Mouse (Mus musculus) left cerebral cortex, postnatal 4 days (tissue): ENCODE data around the gene Poll. TPM values are rescaled to one million over a fixed set of nuclear protein-coding genes. Genes with fewer than 3 reads are reported as not detected.
"Not testable (repeated sequence)": the region's sequence is repeated elsewhere in the genome, so short reads cannot be mapped to it uniquely, and the experiment has no call there.

Experiments
- DNase-seq: peaks from one replicate; pipeline ENCODE4 v3.0.0-alpha.2; 2022
- intact Hi-C: fragments of 180-260 bp; cut with DNase I; formaldehyde crosslinking; loops from one replicate; pipeline ENCODE4 v1.15.1; 2025
- total RNA-seq, 2 experiments: library from RNA; stranded (reverse); gene quantifications; 2 replicates each; pipeline ENCODE4 v1.2.3; 2021

Poll gene
- total RNA-seq, 2 experiments from 2014 or later, result 5.5 to 6.6 TPM

- intact Hi-C loops, result loop anchor here (5.0 kb wide), 1 partner anchor 168 kb away; the partner anchor contains the start of gene Npm3
- peak; percentile 36 for DNase-seq
Observed at GRCm38 (mm10) chr19:45578976-45579375, 18.6 kb upstream of the Poll start.

GRCm38 (mm10) chr19:45577141-45577750 lies 16.9 kb upstream of the Poll start:
- intact Hi-C loops, result loop anchor here (5.0 kb wide), 1 partner anchor 170 kb away; the partner anchor contains the start of gene Npm3
- no peak for DNase-seq

DNA sequence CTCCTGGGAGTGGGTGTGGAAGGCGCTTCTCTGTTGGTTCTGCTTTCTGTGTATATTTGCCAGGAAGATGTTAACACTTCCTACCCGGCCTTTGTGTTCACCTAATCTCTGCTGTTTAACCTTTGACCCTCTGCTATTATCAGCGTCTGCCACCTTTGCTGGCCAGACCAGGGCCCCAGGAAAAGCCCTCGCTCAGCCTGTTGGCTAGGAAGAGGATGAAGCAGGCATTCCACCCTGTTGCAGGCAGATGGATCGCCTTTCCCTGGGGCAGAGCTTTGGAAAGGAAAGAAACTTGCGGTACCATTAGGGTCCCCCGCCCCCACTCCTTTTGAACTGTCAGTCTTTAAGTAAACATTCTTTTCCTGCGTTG lies 15.3 kb upstream of the Poll start:
- no peak for DNase-seq
- intact Hi-C loops, result loop anchor here (5.0 kb wide), 1 partner anchor 172 kb away; the partner anchor contains the start of gene Npm3

- DNase-seq, result no peak
Observed at GRCm38 (mm10) chr19:45574941-45575631, 14.8 kb upstream of the Poll start.

GRCm38 (mm10) chr19:45574339-45574898 lies 14.1 kb upstream of the Poll start:
- DNase-seq, result no peak
- intact Hi-C loops, result no loop called here

More at GRCm38 (mm10) chr19:45574941-45575631, 14.8 kb upstream of the Poll start:
- intact Hi-C loops, result loop anchor here (5.0 kb wide), 1 partner anchor 172 kb away; the partner anchor contains the start of gene Npm3

GRCm38 (mm10) chr19:45573861-45574267 lies 13.5 kb upstream of the Poll start:
- DNase-seq, result peak; percentile 82
- intact Hi-C loops, result no loop called here

DNA sequence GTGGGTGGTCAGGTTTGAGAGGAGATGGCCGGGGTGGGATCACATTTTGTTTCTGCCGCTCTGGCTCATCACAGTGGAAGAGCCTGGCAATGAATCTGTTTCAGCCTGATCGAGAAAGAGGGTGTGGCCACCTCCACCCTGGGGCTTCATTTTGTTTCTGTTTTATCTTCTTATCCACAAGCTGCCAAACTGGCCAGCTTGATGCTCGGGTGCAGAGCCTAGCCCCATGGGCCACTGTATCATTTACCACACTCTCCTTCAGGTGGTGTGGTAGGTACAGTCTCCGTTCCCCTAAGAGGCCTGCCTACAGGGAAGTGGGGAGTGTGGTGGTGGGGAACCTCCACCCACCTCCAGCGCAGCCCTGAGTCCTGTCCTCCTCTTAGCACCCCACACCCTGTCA lies 12.7 kb upstream of the Poll start:
- intact Hi-C loops, result no loop called here
- no peak for DNase-seq

DNA sequence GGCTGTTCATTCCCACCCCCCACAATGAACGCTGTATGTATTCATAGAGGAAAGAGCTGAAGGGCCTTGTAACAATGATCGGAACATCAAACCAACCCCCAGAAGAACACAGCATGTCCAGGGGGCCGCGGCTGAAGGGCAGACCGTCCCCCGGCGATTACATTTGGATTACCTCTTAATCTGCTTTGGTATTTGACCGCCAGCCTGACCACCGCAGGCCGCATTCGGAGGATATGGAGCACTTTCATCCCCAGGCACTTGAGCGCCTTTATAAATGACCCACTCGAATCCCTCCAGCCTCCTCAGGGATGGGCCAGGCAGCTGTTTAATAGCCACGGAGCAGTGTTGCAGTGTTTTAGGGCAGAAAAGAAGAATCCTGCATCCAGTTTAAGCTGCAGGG lies 7.0 kb upstream of the Poll start:
- DNase-seq, result no peak
- intact Hi-C loops, result no loop called here

DNA sequence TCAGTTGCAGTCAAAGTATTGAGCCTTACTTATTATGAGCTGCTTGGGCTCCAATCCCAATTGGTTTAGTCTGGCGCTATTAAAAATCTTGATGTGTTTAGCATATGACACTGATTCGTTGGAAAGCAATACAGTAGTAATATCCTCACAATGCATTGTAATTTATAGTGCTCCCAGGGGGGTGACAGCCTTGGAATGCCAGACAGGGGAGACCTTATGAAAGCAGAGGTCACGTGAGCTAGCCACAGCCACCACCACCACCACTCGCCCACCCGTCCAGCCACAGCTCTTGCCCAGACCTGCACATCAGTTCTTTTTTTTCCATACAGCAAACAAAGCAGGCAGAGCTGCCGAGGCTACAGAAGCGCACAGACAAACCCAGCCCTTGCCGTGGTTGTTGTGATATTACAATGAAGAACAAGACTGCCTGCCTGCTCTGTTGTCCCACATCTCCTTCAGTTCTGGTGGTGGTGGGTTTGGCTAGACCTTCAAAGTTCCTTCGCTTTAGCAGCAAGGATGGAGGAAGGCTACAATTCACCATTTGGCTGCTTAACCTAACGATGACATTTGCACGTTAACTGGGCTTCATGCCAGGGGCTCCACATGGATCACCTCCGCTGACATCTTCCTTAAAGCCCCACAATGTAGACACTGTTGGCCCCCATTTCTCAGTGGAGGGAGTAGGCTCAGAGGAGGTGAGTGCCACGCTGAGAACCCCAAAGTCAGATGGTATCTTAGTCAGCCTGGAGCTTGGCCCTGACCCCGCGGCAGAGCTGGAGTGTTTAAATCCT lies 5.8 kb upstream of the Poll start:
- intact Hi-C loops, result no loop called here
- peak; percentile 47 for DNase-seq

DNA sequence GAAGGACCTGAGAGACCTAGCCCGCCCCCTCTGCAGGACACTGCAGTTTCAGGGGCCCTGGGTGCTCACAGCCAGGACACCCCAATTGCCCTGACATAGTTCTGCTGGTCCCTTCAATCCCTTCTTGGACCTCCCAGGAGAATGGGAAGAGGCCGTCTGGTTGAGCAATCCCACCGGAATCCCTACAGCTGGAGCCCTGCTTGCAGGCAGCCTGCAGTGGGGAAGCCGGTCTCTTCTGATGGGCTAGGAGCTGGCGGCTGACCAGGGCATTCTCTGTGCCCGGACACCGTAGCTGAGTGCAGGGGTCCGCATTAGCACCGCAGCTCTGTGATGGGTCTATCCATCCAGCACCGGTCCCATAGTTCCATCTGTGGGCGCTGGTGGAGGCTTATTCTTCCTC lies 6.2 kb downstream of the Poll start:
- intact Hi-C loops, result no loop called here

DNA sequence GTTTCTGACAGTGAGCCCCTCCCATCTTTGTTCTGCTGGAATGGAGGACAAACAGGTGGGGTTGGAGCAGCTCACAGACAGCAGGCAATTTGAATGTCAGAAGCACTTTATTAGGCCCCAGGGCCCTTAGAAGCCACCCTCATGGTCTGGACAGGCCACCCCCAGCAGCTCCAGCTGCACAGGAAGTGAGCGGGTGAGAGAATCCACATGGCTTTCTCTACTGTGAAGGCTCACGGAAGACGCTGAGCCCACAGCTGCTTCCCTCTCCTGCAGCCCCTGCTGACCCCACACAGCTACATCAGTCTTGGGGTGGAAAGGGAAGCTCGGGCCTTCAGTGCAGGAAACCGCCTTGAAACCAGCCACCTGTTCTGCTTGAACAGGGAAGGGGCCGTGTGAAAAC lies 8.1 kb downstream of the Poll start:
- DNase-seq, result no peak
- intact Hi-C loops, result no loop called here

More for the DNA sequence above, 6.2 kb downstream of the Poll start:
- no peak for DNase-seq

DNA sequence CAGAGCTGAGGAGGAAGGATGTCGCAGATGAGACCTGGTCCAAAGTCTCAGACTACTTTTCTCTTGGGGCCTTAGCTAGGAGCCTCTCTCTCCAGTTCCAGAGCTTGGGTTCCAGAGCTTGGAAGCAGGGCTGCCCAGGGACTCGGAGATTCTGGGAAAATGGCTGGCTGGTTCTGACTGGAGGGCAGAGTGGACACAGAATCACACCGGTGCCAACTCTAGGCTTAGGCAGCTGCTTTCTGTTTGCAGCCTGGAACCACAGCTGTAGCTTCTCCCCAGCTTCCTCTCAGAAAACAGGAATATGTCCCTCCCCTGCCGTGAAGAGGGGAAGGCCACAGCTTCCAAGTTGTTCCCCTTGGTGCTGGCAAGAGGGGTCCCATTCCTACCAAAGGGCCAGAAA lies 10.4 kb downstream of the Poll start:
- DNase-seq, result no peak
- intact Hi-C loops, result loop anchor here (10.0 kb wide), 1 partner anchor 85 kb away; no protein-coding TSS in a partner anchor

DNA sequence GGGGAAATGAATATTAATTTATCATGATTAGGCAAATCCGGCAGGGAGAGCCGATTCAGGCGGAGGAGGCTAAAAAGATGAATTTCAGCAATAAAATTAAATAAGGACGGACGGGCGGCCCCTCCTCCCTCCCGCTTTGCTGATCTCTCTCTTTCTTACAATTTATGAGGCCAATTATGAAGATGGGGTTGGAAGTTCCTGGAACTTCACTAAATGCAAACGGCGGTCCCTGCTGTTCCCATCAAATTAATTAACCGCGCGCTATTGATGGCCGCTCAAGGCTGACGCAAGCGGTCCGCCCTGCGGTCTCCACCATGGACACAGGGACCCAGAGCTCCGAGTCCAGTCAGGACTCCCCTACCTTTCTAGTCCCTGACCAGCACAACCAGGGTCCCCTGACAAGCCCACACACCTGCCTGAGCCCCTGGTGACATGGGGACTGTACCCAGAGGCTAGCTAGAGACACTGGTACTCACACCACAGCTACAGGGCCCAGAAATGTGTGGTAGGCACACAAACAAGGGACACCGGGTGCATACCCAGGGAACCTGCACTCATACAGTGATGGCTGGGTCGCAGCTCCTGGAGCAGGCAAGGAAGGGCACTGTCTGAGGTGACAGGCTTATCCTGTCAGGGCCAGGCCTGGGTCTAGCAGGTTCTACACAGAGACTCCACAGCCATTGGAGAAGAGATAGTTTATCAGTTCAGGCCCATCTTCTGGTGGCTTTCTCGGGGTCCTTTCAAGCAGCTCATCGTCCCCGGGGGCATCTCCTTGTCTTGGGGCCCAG lies 11.0 kb downstream of the Poll start:
- DNase-seq, result no peak
- intact Hi-C loops, result loop anchor here (10.0 kb wide), 1 partner anchor 85 kb away; no protein-coding TSS in a partner anchor

DNA sequence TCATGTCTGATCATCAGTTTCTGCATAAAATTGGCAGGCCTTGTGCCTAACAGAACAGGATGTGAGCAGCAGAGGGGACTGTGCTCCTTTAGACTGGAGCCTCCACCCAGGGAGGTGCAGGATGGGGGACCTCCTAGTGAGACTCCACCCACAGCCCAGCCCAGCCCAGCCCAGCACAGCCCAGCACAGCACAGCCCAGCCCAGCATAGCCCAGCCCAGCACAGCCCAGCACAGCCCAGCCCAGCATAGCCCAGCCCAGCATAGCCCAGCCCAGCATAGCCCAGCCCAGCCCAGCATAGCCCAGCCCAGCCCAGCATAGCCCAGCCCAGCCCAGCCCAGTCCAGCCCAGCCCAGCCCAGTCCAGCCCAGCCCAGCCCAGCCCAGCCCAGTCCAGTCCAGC lies 12.1 kb downstream of the Poll start:
- intact Hi-C loops, result loop anchor here (10.0 kb wide), 1 partner anchor 83 kb away; no protein-coding TSS in a partner anchor

GRCm38 (mm10) chr19:45544925-45545321 lies 15.4 kb downstream of the Poll start:
- peak; percentile 87 for DNase-seq
- intact Hi-C loops, result loop anchor here (2.0 to 10.0 kb wide), 2 partner anchors 80 to 324 kb away; no protein-coding TSS in a partner anchor

More for the DNA sequence above, 12.1 kb downstream of the Poll start:
- not testable (repeated sequence) for DNase-seq

DNA sequence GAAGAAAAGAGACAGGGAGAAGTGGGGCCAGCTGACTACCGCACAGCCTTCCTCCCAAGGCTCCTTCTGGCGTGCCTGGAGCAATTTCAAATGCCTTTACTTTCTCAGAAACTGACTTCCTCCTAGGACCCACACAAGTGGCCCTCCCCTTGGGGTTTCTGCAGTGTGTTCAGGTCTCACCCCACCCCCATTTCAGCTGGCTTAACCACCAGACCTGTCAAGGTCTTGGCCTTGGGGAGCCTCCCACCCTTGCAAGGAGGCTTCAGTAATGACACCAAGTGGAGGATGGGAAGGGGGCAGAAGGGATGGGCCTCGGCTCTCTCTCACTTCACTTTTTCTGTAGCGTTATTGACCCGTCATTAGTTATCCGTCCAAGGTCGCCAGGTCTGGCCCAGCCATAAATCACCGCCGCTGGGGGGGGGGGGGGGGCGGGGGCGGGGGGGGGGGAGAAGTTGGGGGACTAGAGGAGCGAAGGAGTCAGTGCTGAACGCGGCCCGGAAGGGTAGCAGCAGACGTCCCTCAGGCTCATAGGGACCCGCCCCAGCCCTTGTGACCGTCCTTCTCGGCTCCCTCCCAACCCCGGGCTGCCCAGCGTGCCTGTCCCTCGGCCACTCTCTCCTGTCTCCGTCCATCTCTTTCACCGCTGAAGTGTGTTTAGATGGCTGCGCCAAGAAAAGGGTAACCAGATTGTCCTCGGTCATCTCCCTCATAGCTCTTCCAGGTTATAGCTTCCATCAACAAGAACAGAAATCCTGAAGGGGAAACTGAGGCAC lies 16.0 kb downstream of the Poll start:
- intact Hi-C loops, result loop anchor here (2.0 to 10.0 kb wide), 2 partner anchors 80 to 324 kb away; no protein-coding TSS in a partner anchor
- no peak for DNase-seq

DNA sequence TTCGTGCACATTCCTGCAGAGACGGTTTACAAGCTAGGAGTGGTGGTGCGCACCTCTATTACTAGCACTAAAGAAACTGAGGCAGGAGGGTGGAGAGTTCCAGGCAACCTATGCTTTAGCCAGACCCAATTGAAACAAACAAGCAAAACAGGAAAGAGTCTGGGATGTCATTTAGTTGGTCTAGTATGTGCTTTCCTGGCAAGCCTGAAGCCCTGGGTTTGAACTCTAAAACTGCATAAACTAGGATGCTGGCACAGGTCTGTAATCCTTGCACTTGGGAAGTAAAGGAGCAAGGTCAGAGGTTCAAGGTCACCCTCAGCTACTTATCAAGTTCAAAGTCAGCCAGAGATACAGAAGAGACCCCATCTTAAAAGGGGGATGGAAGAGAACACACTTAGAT lies 18.3 kb downstream of the Poll start:
- intact Hi-C loops, result loop anchor here (10.0 kb wide), 1 partner anchor 77 kb away; no protein-coding TSS in a partner anchor
- DNase-seq, result no peak

- peak; percentile 65 for DNase-seq
- intact Hi-C loops, result loop anchor here (10.0 kb wide), 1 partner anchor 77 kb away; no protein-coding TSS in a partner anchor
Observed at GRCm38 (mm10) chr19:45541409-45542041, 18.8 kb downstream of the Poll start.
